Mouse (Mus musculus): ENCODE measurements around the gene Tmem234. TPM values are rescaled to one million over a fixed set of nuclear protein-coding genes. Genes with fewer than 3 reads are reported as not detected.

Tmem234 gene
- 100 to 1,000 TPM; 125 TPM for total RNA-seq (2023)

GRCm38 (mm10) chr4:129600233-129601158, at the start of gene Tmem234, which contains the start of gene Eif3i:
Gene Tmem234, plus strand, starts transcription at chr4:129600668.
Gene Eif3i, minus strand, starts transcription at chr4:129600648.

GRCm38 (mm10) chr4:129573430-129573829, 27.0 kb upstream of the Tmem234 start, which contains the start of gene Lck:
Gene Lck, minus strand, starts transcription at chr4:129573641.

GRCm38 (mm10) chr4:129578466-129578865, 22.0 kb upstream of the Tmem234 start, which contains the start of gene Fam167b:
Gene Fam167b, minus strand, starts transcription at chr4:129578549.

GRCm38 (mm10) chr4:129614093-129614492, 13.6 kb downstream of the Tmem234 start, which contains the start of gene Dcdc2b:
Gene Dcdc2b, minus strand, starts transcription at chr4:129614257.

GRCm38 (mm10) chr4:129618786-129619691, 18.6 kb downstream of the Tmem234 start, which contains the start of gene Iqcc:
Gene Iqcc, minus strand, starts transcription at chr4:129619099.

GRCm38 (mm10) chr4:129623681-129624091, 23.2 kb downstream of the Tmem234 start, which contains the start of gene Ccdc28b:
Gene Ccdc28b, minus strand, starts transcription at chr4:129623947.

GRCm38 (mm10) chr4:129640638-129641467, 40.4 kb downstream of the Tmem234 start, which contains the start of gene Txlna:
Gene Txlna, minus strand, starts transcription at chr4:129641065.

GRCm38 (mm10) chr4:129672083-129672877, 71.8 kb downstream of the Tmem234 start, which contains the start of gene Kpna6:
Gene Kpna6, minus strand, starts transcription at chr4:129672767.

Other genes with a start within 250 kb of the Tmem234 start
- gene Zbtb8a, start 222.6 kb upstream of the Tmem234 start, total RNA-seq (2023): 1 to 10 TPM; 2.3 to 3.3 TPM
- not detected for gene Zbtb8b, start 159.8 kb upstream of the Tmem234 start, total RNA-seq (2023)
- gene Bsdc1, start 139.1 kb upstream of the Tmem234 start, total RNA-seq (2023): 100 to 1,000 TPM; 105 to 112 TPM
- not detected for gene Tssk3, start 109.6 kb upstream of the Tmem234 start, total RNA-seq (2023)
- 1 to 10 TPM in 1 of 2 experiments, not detected in 1; 1.4 TPM for gene Fam229a, start 109.5 kb upstream of the Tmem234 start, total RNA-seq (2023)
- gene Marcksl1, start 87.1 kb upstream of the Tmem234 start, total RNA-seq (2023): 10 to 100 TPM; 73.3 to 75.0 TPM
- gene Hdac1, start 58.0 kb upstream of the Tmem234 start, total RNA-seq (2023): 100 to 1,000 TPM; 190 to 192 TPM
- gene Lck, start 27.0 kb upstream of the Tmem234 start, total RNA-seq (2023): 10 to 100 TPM; 23.5 to 26.4 TPM
- not detected for gene Fam167b, start 22.1 kb upstream of the Tmem234 start, total RNA-seq (2023)
- 100 to 1,000 TPM; 143 to 157 TPM for gene Eif3i, start within 50 bp of the Tmem234 start, total RNA-seq (2023)
- gene Dcdc2b, start 13.6 kb downstream of the Tmem234 start, total RNA-seq (2023): 1 to 10 TPM; 3.5 to 4.3 TPM
- 10 to 100 TPM; 15.7 to 22.1 TPM for gene Iqcc, start 18.4 kb downstream of the Tmem234 start, total RNA-seq (2023)
- gene Ccdc28b, start 23.3 kb downstream of the Tmem234 start, total RNA-seq (2023): 10 to 100 TPM; 15.8 to 29.5 TPM
- gene Txlna, start 40.4 kb downstream of the Tmem234 start, total RNA-seq (2023): 10 to 100 TPM; 67.3 to 87.3 TPM
- 10 to 100 TPM; 47.4 to 53.2 TPM for gene Kpna6, start 72.1 kb downstream of the Tmem234 start, total RNA-seq (2023)
- 10 to 100 TPM; 19.4 to 23.5 TPM for gene Tmem39b, start 96.2 kb downstream of the Tmem234 start, total RNA-seq (2023)
- gene Khdrbs1, start 141.6 kb downstream of the Tmem234 start, total RNA-seq (2023): 100 to 1,000 TPM; 132 to 146 TPM
- gene Ptp4a2, start 210.6 kb downstream of the Tmem234 start, total RNA-seq (2023): 100 to 1,000 TPM; 408 to 444 TPM